Mouse (Mus musculus) heart, embryonic 15.5 days (tissue): ENCODE data around the gene Slc22a6. TPM values are rescaled to one million over a fixed set of nuclear protein-coding genes. Genes with fewer than 3 reads are reported as not detected.

ENCODE experiments used
- ATAC-seq: fragments of 200-750 bp; cut with Nextera tagmentation; replicated peaks from 2 replicates; pipeline ENCODE4 v1.8.0; 2017; ENCODE audit warnings: low read depth, moderate TSS enrichment; ENCODE audit not compliant: insufficient number of reproducible peaks, insufficient read depth, low FRiP score
- H3K27ac ChIP-seq: fragments of 300-500 bp; sonication (generic); 2 replicates; pipeline ENCODE4 v1.5.1; 2015; ENCODE audit warnings: mild to moderate bottlenecking, inconsistent platforms
- H3K27me3 ChIP-seq: fragments of 300-500 bp; sonication (generic); 2 replicates; pipeline ENCODE4 v1.6.1; 2015; ENCODE audit warnings: inconsistent platforms
- H3K36me3 ChIP-seq: fragments of 300-500 bp; sonication (generic); 2 replicates; pipeline ENCODE4 v1.6.1; 2015; ENCODE audit warnings: mild to moderate bottlenecking, inconsistent platforms
- H3K4me1 ChIP-seq: fragments of 300-500 bp; sonication (generic); replicated peaks from 2 replicates; pipeline ENCODE4 v1.6.1; 2015; ENCODE audit warnings: inconsistent platforms
- H3K4me2 ChIP-seq: fragments of 300-500 bp; sonication (generic); 2 replicates; pipeline ENCODE4 v1.6.1; 2015; ENCODE audit warnings: inconsistent platforms, mild to moderate bottlenecking, moderate library complexity
- H3K4me3 ChIP-seq: fragments of 300-500 bp; sonication (generic); 2 replicates; pipeline ENCODE4 v1.5.1; 2015; ENCODE audit warnings: mild to moderate bottlenecking, inconsistent platforms
- H3K9ac ChIP-seq: fragments of 300-500 bp; sonication (generic); 2 replicates; pipeline ENCODE4 v1.6.1; 2015; ENCODE audit warnings: mild to moderate bottlenecking, inconsistent platforms
- H3K9me3 ChIP-seq: fragments of 300-500 bp; sonication (generic); replicated peaks from 2 replicates; pipeline ENCODE4 v1.6.1; 2016; ENCODE audit warnings: inconsistent platforms
- WGBS: fragments of 180-500 bp; shearing (Covaris S2); methylation state at CpG from one replicate; pipeline ENCODE4 v1.1.7; 2015; ENCODE audit warnings: mixed read lengths; 5-methylcytosine and 5-hydroxymethylcytosine counted together
- polyA plus RNA-seq: library from polyadenylated mRNA; unstranded; fragments of >200 nt; fragmentation: Nextera tagmentation; extraction: Ambion mirVana; gene quantifications from 2 replicates; pipeline ENCODE4 v1.2.1, GENCODE M21; 2015

Gene Slc22a6
- polyA plus RNA-seq, 1 experiment from 2014 or later: not detected

- no peaks in the 10 kb centered on the region for H3K9me3 ChIP-seq
- WGBS: under 1% methylated on average over 35 of the region's 35 CpGs
- no peak overlapping the region for H3K27ac ChIP-seq
- ATAC-seq: no peak
- peaks cover 20% of the 10 kb centered on the region for H3K4me1 ChIP-seq
- H3K9ac ChIP-seq: peak overlapping the region; percentile 53
- H3K4me3 ChIP-seq: peak overlapping the region; percentile 55
- H3K36me3 ChIP-seq: no peaks in the 10 kb centered on the region
- peaks cover 6% of the 10 kb centered on the region for H3K27me3 ChIP-seq
- peak overlapping the region; percentile 94 for H3K4me2 ChIP-seq
These were observed 44.0 kb downstream of the Slc22a6 start for GRCm38 (mm10) chr19:8661821-8662307.

GRCm38 (mm10) chr19:8662337-8662736, 44.5 kb downstream of the Slc22a6 start:
- Histone ChIP-seq H3K4me2 (peak overlapping the region; percentile 94), H3K27ac (no peak overlapping the region), H3K36me3 (no peaks in the 10 kb centered on the region), H3K9ac (peak overlapping the region; percentile 53), H3K4me3 (peak overlapping the region; percentile 55), H3K4me1 (peaks cover 20% of the 10 kb centered on the region), H3K9me3 (no peaks in the 10 kb centered on the region), H3K27me3 (peaks cover 6% of the 10 kb centered on the region)
- 2% methylated on average over 11 of the region's 11 CpGs for WGBS
- peak; percentile 19 for ATAC-seq

- Histone ChIP-seq H3K27me3 (peaks cover 6% of the 10 kb centered on the region), H3K9ac (no peak within 1 kb of the TSS), H3K9me3 (no peaks in the 10 kb centered on the region), H3K4me3 (0 out of 2 replicates have a peak within 1 kb of the TSS, but pooled peaks have one; percentile 55), H3K4me2 (peak within 1 kb of the TSS; percentile 94), H3K27ac (no peak within 1 kb of the TSS), H3K4me1 (peaks cover 20% of the 10 kb centered on the region), H3K36me3 (no peaks in the 10 kb centered on the region)
- 67% methylated on average over 9 of the region's 9 CpGs for WGBS
- no peak for ATAC-seq
These were observed 45.6 kb downstream of the Slc22a6 start, which contains the start of gene Chrm1 for GRCm38 (mm10) chr19:8663360-8663839. Gene Chrm1, plus strand, starts transcription at chr19:8663789.

DNA sequence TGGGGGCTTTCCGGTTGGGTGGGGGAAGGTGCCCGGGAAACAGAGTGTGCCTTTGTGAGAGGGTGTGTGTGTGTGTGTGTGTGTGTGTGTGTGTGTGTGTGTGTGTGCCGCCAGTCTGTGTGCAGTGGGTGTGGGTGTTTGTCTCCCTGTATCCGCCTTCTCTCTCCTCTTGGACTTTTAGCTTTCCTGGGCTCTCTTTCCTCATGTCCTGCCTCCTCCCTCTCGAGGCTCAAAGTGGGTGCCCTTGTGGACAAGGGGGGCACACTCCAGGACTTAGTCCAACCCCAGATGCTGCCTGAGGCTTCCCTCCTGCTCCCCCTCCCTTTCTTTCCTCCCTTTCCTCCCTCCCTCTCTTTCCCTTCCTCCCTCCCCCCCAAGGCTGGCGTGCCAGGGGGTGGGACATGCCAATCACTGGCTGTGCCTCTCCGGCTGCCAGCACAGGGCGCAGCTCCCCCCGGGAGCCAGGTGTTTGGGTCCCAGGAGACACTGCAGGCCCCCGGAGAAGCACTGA, 46.1 kb downstream of the Slc22a6 start:
- Histone ChIP-seq H3K9ac (no peak overlapping the region), H3K4me2 (peak overlapping the region; percentile 25; the same call in 1 of the 2 replicates), H3K9me3 (no peaks in the 10 kb centered on the region), H3K27me3 (peaks cover 6% of the 10 kb centered on the region), H3K27ac (no peak overlapping the region), H3K4me3 (no peak overlapping the region), H3K4me1 (peaks cover 20% of the 10 kb centered on the region), H3K36me3 (no peaks in the 10 kb centered on the region)
- ATAC-seq: no peak
- 37% methylated on average over 10 of the region's 10 CpGs for WGBS

- Histone ChIP-seq H3K4me2 (no peak overlapping the region), H3K27me3 (peaks cover 6% of the 10 kb centered on the region), H3K36me3 (no peaks in the 10 kb centered on the region), H3K4me1 (peaks cover 20% of the 10 kb centered on the region), H3K4me3 (no peak overlapping the region), H3K9me3 (no peaks in the 10 kb centered on the region), H3K27ac (no peak overlapping the region), H3K9ac (no peak overlapping the region)
- WGBS: 82% methylated on average over 3 of the region's 3 CpGs
- no peak for ATAC-seq
These were observed 47.0 kb downstream of the Slc22a6 start for GRCm38 (mm10) chr19:8664859-8665258.

DNA sequence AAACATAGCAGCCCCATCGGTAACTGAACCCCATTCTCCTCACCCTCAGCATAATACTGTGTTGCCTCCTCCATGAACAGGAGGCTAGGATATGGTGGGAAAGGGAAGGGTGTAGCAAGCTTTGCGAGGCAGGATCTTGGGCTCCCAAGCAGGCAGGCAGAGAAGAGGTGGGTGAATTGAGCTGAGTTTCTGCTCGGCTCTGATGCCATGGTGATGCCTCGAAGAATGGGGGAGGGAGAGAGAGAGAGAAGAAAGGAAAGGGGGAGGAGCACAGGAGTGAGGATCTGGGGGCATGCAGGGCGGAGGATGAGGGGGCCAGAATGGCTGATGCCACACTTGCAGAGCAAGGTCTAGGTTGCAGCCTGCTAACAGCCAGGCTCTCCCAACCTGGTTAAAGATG, 47.9 kb downstream of the Slc22a6 start:
- no peak for ATAC-seq
- Histone ChIP-seq H3K36me3 (no peaks in the 10 kb centered on the region), H3K9ac (no peak overlapping the region), H3K4me1 (peaks cover 20% of the 10 kb centered on the region), H3K9me3 (no peaks in the 10 kb centered on the region), H3K4me3 (no peak overlapping the region), H3K27me3 (peaks cover 6% of the 10 kb centered on the region), H3K27ac (no peak overlapping the region), H3K4me2 (no peak overlapping the region)
- WGBS: 78% methylated on average over 5 of the region's 5 CpGs

- H3K4me2 ChIP-seq: no peak overlapping the region
- no peaks in the 10 kb centered on the region for H3K27me3 ChIP-seq
- no peak overlapping the region for H3K27ac ChIP-seq
- no peaks in the 10 kb centered on the region for H3K36me3 ChIP-seq
- H3K4me3 ChIP-seq: no peak overlapping the region
- 82% methylated on average over 3 of the region's 3 CpGs for WGBS
- H3K9ac ChIP-seq: no peak overlapping the region
- ATAC-seq: no peak
- H3K4me1 ChIP-seq: no peaks in the 10 kb centered on the region
- no peaks in the 10 kb centered on the region for H3K9me3 ChIP-seq
These were observed 55.0 kb downstream of the Slc22a6 start for GRCm38 (mm10) chr19:8672859-8673258.

DNA sequence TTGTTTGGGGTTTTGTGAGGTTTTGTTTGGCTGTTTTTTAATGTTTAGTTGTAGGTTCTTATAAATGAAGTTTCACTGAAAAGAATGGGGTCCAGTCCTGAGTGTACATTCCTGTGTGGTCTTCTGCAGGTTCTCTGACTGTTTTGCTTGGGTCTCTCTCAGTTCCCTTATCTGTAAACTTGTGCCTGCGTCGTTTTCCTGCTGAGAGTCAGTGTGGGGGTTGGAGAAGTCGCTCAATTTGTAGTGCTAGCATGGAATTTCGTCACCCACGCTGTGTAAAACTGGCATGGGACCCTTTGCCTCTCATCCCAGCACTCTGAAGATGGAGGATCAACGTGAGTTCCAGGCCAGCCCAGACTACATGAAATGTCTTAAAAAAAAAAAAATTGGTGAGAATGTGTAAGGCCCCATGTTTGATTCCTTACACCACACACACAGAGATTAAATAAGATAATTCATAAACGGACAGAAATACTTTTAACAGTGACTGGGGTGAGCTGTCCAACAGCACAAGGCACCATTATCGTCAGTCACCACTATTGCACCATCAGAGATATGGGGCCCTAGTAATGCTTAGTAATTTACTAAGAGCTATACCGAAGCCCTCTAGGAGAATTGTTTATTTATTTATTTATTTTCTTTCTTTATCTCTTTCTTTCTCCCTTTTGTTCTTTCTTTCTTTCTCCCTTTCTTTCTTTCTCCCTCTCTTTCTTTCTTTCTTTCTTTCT, 55.7 kb downstream of the Slc22a6 start:
- H3K36me3 ChIP-seq: no peaks in the 10 kb centered on the region
- no peaks in the 10 kb centered on the region for H3K4me1 ChIP-seq
- H3K27ac ChIP-seq: no peak overlapping the region
- no peaks in the 10 kb centered on the region for H3K9me3 ChIP-seq
- no peaks in the 10 kb centered on the region for H3K27me3 ChIP-seq
- ATAC-seq: no peak
- H3K9ac ChIP-seq: no peak overlapping the region
- no peak overlapping the region for H3K4me2 ChIP-seq
- H3K4me3 ChIP-seq: no peak overlapping the region
- 34% methylated on average over 9 of the region's 9 CpGs for WGBS

Other genes with a start within 250 kb of the Slc22a6 start
- gene Slc22a30, start 212.9 kb upstream of the Slc22a6 start, polyA plus RNA-seq: not detected in 2 replicates
- gene Slc22a8, start 26.8 kb upstream of the Slc22a6 start, polyA plus RNA-seq: 0.08 and 0.10 TPM in 2 replicates
- 0.05 and 0.24 TPM in 2 replicates for gene Chrm1, start 45.8 kb downstream of the Slc22a6 start, polyA plus RNA-seq
- gene Slc3a2, start 105.3 kb downstream of the Slc22a6 start, polyA plus RNA-seq: 59.4 and 71.5 TPM in 2 replicates
- 42.8 and 59.3 TPM in 2 replicates for gene Wdr74, start 117.8 kb downstream of the Slc22a6 start, polyA plus RNA-seq
- 0.69 and 1.9 TPM in 2 replicates for gene 1700092M07Rik, start 122.7 kb downstream of the Slc22a6 start, polyA plus RNA-seq
- gene Stx5a, start 123.4 kb downstream of the Slc22a6 start, polyA plus RNA-seq: 81.0 and 92.0 TPM in 2 replicates
- gene Nxf1, start 139.0 kb downstream of the Slc22a6 start, polyA plus RNA-seq: 100 and 132 TPM in 2 replicates
- gene Tmem223, start 153.0 kb downstream of the Slc22a6 start, polyA plus RNA-seq: 154 and 157 TPM in 2 replicates
- 47.6 and 60.3 TPM in 2 replicates for gene Tmem179b, start 156.4 kb downstream of the Slc22a6 start, polyA plus RNA-seq
- gene Taf6l, start 168.4 kb downstream of the Slc22a6 start, polyA plus RNA-seq: 15.4 and 18.8 TPM in 2 replicates
- gene Polr2g, start 180.5 kb downstream of the Slc22a6 start, polyA plus RNA-seq: 118 and 126 TPM in 2 replicates
- gene Zbtb3, start 184.5 kb downstream of the Slc22a6 start, polyA plus RNA-seq: 3.5 and 3.8 TPM in 2 replicates
- gene Ttc9c, start 201.3 kb downstream of the Slc22a6 start, polyA plus RNA-seq: 30.9 and 36.2 TPM in 2 replicates
- 2.6 and 3.1 TPM in 2 replicates for gene Hnrnpul2, start 202.0 kb downstream of the Slc22a6 start, polyA plus RNA-seq
- gene AC129217.1, start 211.7 kb downstream of the Slc22a6 start, polyA plus RNA-seq: 0.36 TPM in 1 of 2 replicates, not detected in the other
- 36.4 and 47.0 TPM in 2 replicates for gene Bscl2, start 219.4 kb downstream of the Slc22a6 start, polyA plus RNA-seq
- 1.3 and 5.0 TPM in 2 replicates for gene Gng3, start 221.2 kb downstream of the Slc22a6 start, polyA plus RNA-seq
- 1.8 and 2.4 TPM in 2 replicates for gene Lrrn4cl, start 232.7 kb downstream of the Slc22a6 start, polyA plus RNA-seq